Mouse (Mus musculus): Measurements from ENCODE around the gene Maml2. TPM values are rescaled to one million over a fixed set of nuclear protein-coding genes. Genes with fewer than 3 reads are reported as not detected.

Gene Maml2
- polyA plus RNA-seq, 1 experiment from 2014 or later, result 11.4 TPM

GRCm38 (mm10) chr9:13697041-13697811 lies 399.5 kb downstream of the Maml2 start:
- no peak for ATAC-seq (ENCODE audit: low FRiP score)
- H3K4me2 ChIP-seq (replicated peaks; ENCODE audit: low read depth, low read length), result no peak overlapping the region

GRCm38 (mm10) chr9:13697869-13698268 lies 400.1 kb downstream of the Maml2 start:
- H3K4me3 ChIP-seq (ENCODE audit: low read depth, low read length), result no peak overlapping the region
- no peaks in the 10 kb centered on the region for H3K27me3 ChIP-seq (ENCODE audit: control insufficient read depth, insufficient read depth, low read length)
- DNase-seq (ENCODE audit: low spot score) (peak; percentile 24), ATAC-seq (ENCODE audit: low FRiP score) (no peak)
- H3K4me1 ChIP-seq (replicated peaks; ENCODE audit: control insufficient read depth, insufficient read depth, low read length), result 0 out of 2 replicates have a peak, but pooled peaks cover 3% of the 10 kb centered on the region
- 55% methylated on average over 4 of the region's 4 CpGs for WGBS
- H3K4me2 ChIP-seq (replicated peaks; ENCODE audit: low read depth, low read length), result no peak overlapping the region
- peak overlapping the region; percentile 13; the same call in 1 of the 2 replicates for H3K27ac ChIP-seq (ENCODE audit: low read depth, low read length)
- H3K9me3 ChIP-seq (ENCODE audit: control insufficient read depth, low read length), result no peaks in the 10 kb centered on the region
- no peak overlapping the region for H3K9ac ChIP-seq (ENCODE audit: low read depth, low read length)
- no peaks in the 10 kb centered on the region for H3K36me3 ChIP-seq (ENCODE audit: control insufficient read depth, insufficient read depth, low read length)

More at GRCm38 (mm10) chr9:13697041-13697811, 399.5 kb downstream of the Maml2 start:
- H3K36me3 ChIP-seq (ENCODE audit: control insufficient read depth, insufficient read depth, low read length), result no peaks in the 10 kb centered on the region
- H3K27me3 ChIP-seq (ENCODE audit: control insufficient read depth, insufficient read depth, low read length), result no peaks in the 10 kb centered on the region
- no peaks in the 10 kb centered on the region for H3K9me3 ChIP-seq (ENCODE audit: control insufficient read depth, low read length)
- no peak overlapping the region for H3K27ac ChIP-seq (ENCODE audit: low read depth, low read length)
- 67% methylated on average over 4 of the region's 4 CpGs for WGBS
- H3K4me1 ChIP-seq (replicated peaks; ENCODE audit: control insufficient read depth, insufficient read depth, low read length), result 0 out of 2 replicates have a peak, but pooled peaks cover 3% of the 10 kb centered on the region
- no peak overlapping the region for H3K9ac ChIP-seq (ENCODE audit: low read depth, low read length)
- no peak overlapping the region for H3K4me3 ChIP-seq (ENCODE audit: low read depth, low read length)
- peak; percentile 13 for DNase-seq (ENCODE audit: low spot score)

- DNase-seq (ENCODE audit: low spot score) (peak; percentile 64), ATAC-seq (ENCODE audit: low FRiP score) (peak; percentile 87)
- H3K27ac ChIP-seq (ENCODE audit: low read depth, low read length), result peak overlapping the region; percentile 65
- H3K27me3 ChIP-seq (ENCODE audit: control insufficient read depth, insufficient read depth, low read length), result no peaks in the 10 kb centered on the region
- WGBS, result 22% methylated on average over 14 of the region's 14 CpGs
- no peak overlapping the region for H3K4me3 ChIP-seq (ENCODE audit: low read depth, low read length)
- 0 out of 2 replicates have a peak, but pooled peaks cover 3% of the 10 kb centered on the region for H3K4me1 ChIP-seq (replicated peaks; ENCODE audit: control insufficient read depth, insufficient read depth, low read length)
- no peaks in the 10 kb centered on the region for H3K9me3 ChIP-seq (ENCODE audit: control insufficient read depth, low read length)
- H3K36me3 ChIP-seq (ENCODE audit: control insufficient read depth, insufficient read depth, low read length), result no peaks in the 10 kb centered on the region
- 0 out of 2 replicates have a peak overlapping the region, but pooled peaks have one; percentile 7 for H3K9ac ChIP-seq (ENCODE audit: low read depth, low read length)
- H3K4me2 ChIP-seq (replicated peaks; ENCODE audit: low read depth, low read length), result no peak overlapping the region
These were observed 401.5 kb downstream of the Maml2 start for GRCm38 (mm10) chr9:13699061-13699780.

- Histone ChIP-seq H3K9ac (ENCODE audit: low read depth, low read length) (0 out of 2 replicates have a peak overlapping the region, but pooled peaks have one; percentile 7), H3K9me3 (ENCODE audit: control insufficient read depth, low read length) (no peaks in the 10 kb centered on the region), H3K27ac (ENCODE audit: low read depth, low read length) (peak overlapping the region; percentile 65), H3K27me3 (ENCODE audit: control insufficient read depth, insufficient read depth, low read length) (no peaks in the 10 kb centered on the region), H3K4me3 (ENCODE audit: low read depth, low read length) (no peak overlapping the region), H3K4me1 (replicated peaks; ENCODE audit: control insufficient read depth, insufficient read depth, low read length) (0 out of 2 replicates have a peak, but pooled peaks cover 3% of the 10 kb centered on the region), H3K4me2 (replicated peaks; ENCODE audit: low read depth, low read length) (no peak overlapping the region), H3K36me3 (ENCODE audit: control insufficient read depth, insufficient read depth, low read length) (no peaks in the 10 kb centered on the region)
- ATAC-seq (ENCODE audit: low FRiP score), result peak; percentile 49; the same call in 1 of the 2 replicates
- 32% methylated on average over 5 of the region's 5 CpGs for WGBS
- DNase-seq (ENCODE audit: low spot score), result no peak
These were observed 402.0 kb downstream of the Maml2 start for GRCm38 (mm10) chr9:13699781-13700116.

- no peak for DNase-seq (ENCODE audit: low spot score)
- 95% methylated on average over 12 of the region's 12 CpGs for WGBS
These were observed 404.0 kb downstream of the Maml2 start for GRCm38 (mm10) chr9:13701773-13702172.

GRCm38 (mm10) chr9:13703100-13703499 lies 405.3 kb downstream of the Maml2 start:
- WGBS, result 93% methylated on average over 2 of the region's 2 CpGs
- Histone ChIP-seq H3K4me3 (ENCODE audit: low read depth, low read length) (no peak overlapping the region), H3K27me3 (ENCODE audit: control insufficient read depth, insufficient read depth, low read length) (no peaks in the 10 kb centered on the region), H3K9me3 (ENCODE audit: control insufficient read depth, low read length) (no peaks in the 10 kb centered on the region), H3K36me3 (ENCODE audit: control insufficient read depth, insufficient read depth, low read length) (no peaks in the 10 kb centered on the region), H3K9ac (ENCODE audit: low read depth, low read length) (no peak overlapping the region), H3K4me1 (replicated peaks; ENCODE audit: control insufficient read depth, insufficient read depth, low read length) (no peaks in the 10 kb centered on the region), H3K4me2 (replicated peaks; ENCODE audit: low read depth, low read length) (no peak overlapping the region), H3K27ac (ENCODE audit: low read depth, low read length) (no peak overlapping the region)
- DNase-seq (ENCODE audit: low spot score) (no peak), ATAC-seq (ENCODE audit: low FRiP score) (no peak)

More at GRCm38 (mm10) chr9:13701773-13702172, 404.0 kb downstream of the Maml2 start:
- Histone ChIP-seq H3K4me1 (replicated peaks; ENCODE audit: control insufficient read depth, insufficient read depth, low read length) (0 out of 2 replicates have a peak, but pooled peaks cover 3% of the 10 kb centered on the region), H3K27ac (ENCODE audit: low read depth, low read length) (no peak overlapping the region), H3K27me3 (ENCODE audit: control insufficient read depth, insufficient read depth, low read length) (no peaks in the 10 kb centered on the region), H3K4me3 (ENCODE audit: low read depth, low read length) (no peak overlapping the region), H3K4me2 (replicated peaks; ENCODE audit: low read depth, low read length) (no peak overlapping the region), H3K36me3 (ENCODE audit: control insufficient read depth, insufficient read depth, low read length) (no peaks in the 10 kb centered on the region), H3K9ac (ENCODE audit: low read depth, low read length) (no peak overlapping the region), H3K9me3 (ENCODE audit: control insufficient read depth, low read length) (no peaks in the 10 kb centered on the region)
- ATAC-seq (ENCODE audit: low FRiP score), result no peak

- 85% methylated on average over 4 of the region's 4 CpGs for WGBS
- no peaks in the 10 kb centered on the region for H3K36me3 ChIP-seq (ENCODE audit: control insufficient read depth, insufficient read depth, low read length)
- ATAC-seq (ENCODE audit: low FRiP score) (no peak), DNase-seq (ENCODE audit: low spot score) (no peak)
- no peak overlapping the region for H3K4me3 ChIP-seq (ENCODE audit: low read depth, low read length)
- no peak overlapping the region for H3K4me2 ChIP-seq (replicated peaks; ENCODE audit: low read depth, low read length)
- no peaks in the 10 kb centered on the region for H3K9me3 ChIP-seq (ENCODE audit: control insufficient read depth, low read length)
- no peak overlapping the region for H3K27ac ChIP-seq (ENCODE audit: low read depth, low read length)
- no peak overlapping the region for H3K9ac ChIP-seq (ENCODE audit: low read depth, low read length)
- no peaks in the 10 kb centered on the region for H3K27me3 ChIP-seq (ENCODE audit: control insufficient read depth, insufficient read depth, low read length)
- H3K4me1 ChIP-seq (replicated peaks; ENCODE audit: control insufficient read depth, insufficient read depth, low read length), result no peaks in the 10 kb centered on the region
These were observed 407.2 kb downstream of the Maml2 start for GRCm38 (mm10) chr9:13704917-13705316.

GRCm38 (mm10) chr9:13707066-13707555 lies 409.4 kb downstream of the Maml2 start:
- WGBS, result 42% methylated on average over 3 of the region's 3 CpGs
- no peak overlapping the region for H3K9ac ChIP-seq (ENCODE audit: low read depth, low read length)
- H3K27ac ChIP-seq (ENCODE audit: low read depth, low read length), result no peak overlapping the region
- no peaks in the 10 kb centered on the region for H3K36me3 ChIP-seq (ENCODE audit: control insufficient read depth, insufficient read depth, low read length)
- no peak for ATAC-seq (ENCODE audit: low FRiP score)
- no peaks in the 10 kb centered on the region for H3K4me1 ChIP-seq (replicated peaks; ENCODE audit: control insufficient read depth, insufficient read depth, low read length)
- no peak overlapping the region for H3K4me2 ChIP-seq (replicated peaks; ENCODE audit: low read depth, low read length)
- no peaks in the 10 kb centered on the region for H3K27me3 ChIP-seq (ENCODE audit: control insufficient read depth, insufficient read depth, low read length)
- H3K4me3 ChIP-seq (ENCODE audit: low read depth, low read length), result no peak overlapping the region
- DNase-seq (ENCODE audit: low spot score), result no peak
- H3K9me3 ChIP-seq (ENCODE audit: control insufficient read depth, low read length), result no peaks in the 10 kb centered on the region

Data from hindbrain, embryonic 11.5 days (tissue).